Mouse (Mus musculus) brain, embryonic 14.5 days (tissue): ENCODE results near the gene Tmem120b.

Experiments used
- CTCF ChIP-seq: fragments of 200-500 bp; IDR thresholded peaks from 2 replicates; pipeline ENCODE4 v1.5.1; 2012; ENCODE audit warnings: inconsistent platforms, mild to moderate bottlenecking, moderate library complexity, borderline replicate concordance; ENCODE audit not compliant: insufficient read depth, insufficient read length; ENCODE audit errors: extremely low read depth
- POLR2A ChIP-seq: fragments of 200-500 bp; IDR thresholded peaks from 2 replicates; pipeline ENCODE4 v1.6.1; 2012; ENCODE audit warnings: mild to moderate bottlenecking, inconsistent platforms, borderline replicate concordance; ENCODE audit not compliant: poor library complexity, insufficient read depth, insufficient read length, severe bottlenecking; ENCODE audit errors: extremely low read depth

DNA sequence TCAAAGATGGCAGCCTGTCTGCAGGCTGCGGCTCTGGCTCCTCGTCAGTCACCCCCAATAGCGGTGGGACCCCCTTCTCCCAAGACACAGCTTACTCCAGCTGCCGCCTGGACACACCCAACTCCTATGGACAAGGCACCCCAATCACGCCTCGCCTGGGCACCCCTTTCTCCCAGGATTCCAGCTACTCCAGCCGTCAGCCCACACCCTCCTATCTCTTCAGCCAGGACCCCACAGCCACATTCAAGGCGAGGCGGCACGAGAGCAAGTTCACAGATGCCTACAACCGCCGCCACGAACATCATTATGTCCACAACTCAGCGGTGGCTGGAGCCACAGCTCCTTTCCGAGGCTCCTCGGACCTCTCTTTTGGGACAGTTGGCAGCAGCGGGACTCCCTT, 79.4 kb downstream of the Tmem120b start:
- TF ChIP-seq CTCF: no peak
- TF ChIP-seq POLR2A: no peak
